Mouse (Mus musculus) left cerebral cortex, adult 11 months (tissue): ENCODE results near the gene Bend5.

Experiments
- DNase-seq: peaks from one replicate; pipeline ENCODE4 v3.0.0; 2022; ENCODE audit warnings: low spot score

Gene Bend5

DNA sequence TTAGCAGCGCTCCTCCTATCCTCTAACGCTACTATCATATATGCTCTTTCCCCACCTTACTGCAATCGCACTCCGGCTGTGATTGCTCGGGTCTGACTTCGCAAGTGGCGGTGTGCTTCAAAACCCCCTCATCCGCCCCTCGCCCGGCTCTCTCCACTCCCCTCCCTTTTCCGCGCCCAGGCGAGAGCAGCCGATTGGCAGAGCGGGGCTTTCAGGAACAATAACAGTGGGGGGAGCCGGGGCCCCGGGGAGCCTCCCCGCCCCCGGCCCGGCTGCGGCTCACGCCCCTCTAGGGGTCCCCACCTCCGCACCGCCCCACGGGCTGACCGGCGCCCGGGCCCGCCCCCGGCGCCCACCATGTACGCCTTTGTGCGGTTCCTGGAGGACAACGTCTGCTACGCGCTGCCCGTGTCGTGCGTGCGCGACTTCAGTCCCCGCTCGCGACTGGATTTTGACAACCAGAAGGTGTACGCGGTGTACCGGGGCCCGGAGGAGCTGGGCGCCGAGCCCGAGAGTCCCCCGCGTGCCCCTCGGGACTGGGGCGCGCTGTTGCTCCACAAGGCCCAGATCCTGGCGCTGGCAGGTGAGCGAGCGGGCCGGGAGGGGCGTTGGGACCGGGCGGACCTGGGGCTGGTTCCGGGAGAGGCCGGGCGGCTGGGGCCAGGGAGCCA lies at the start of gene Bend5:
Gene Bend5, plus strand, starts transcription at position 189 of the 671 bp plus-strand sequence.
- DNase-seq: no peak

DNA sequence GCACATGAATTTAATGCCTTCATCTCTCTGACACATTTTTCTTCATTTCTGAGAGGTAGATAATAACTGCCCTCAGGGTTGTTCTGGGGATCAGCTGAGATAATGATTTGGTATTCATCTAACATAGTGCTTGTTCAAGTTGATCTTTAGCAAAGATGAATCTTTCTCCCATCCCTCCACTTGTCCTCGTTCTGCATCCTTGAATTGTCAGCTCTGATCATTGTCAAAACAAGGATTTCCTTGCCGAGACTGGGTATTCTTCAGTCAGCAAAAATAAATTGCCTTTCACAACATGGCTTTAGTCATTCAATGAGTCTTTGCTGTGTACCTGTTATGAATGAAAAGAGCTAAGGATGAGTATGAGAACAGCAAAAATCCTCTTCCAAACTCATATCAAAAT lies 47.0 kb upstream of the Bend5 start:
- DNase-seq: no peak

DNA sequence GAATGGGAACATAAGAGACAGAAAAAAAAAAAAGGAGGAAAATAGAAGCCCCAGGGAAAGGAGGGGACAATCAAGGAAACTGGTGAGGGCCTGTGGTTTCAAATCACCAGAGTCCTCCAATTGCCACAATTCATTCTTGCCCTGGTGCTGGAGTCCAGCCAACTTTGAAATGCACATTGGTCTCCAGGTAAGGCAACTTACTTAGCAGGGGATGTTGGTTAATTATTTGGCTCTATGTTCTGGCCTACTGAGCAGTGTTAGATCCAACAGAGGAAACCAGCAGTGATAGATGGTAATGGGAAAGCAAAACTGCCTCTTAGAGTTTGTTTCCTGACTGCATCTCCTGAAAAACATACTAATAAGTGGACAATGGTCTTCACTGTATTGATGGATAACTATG lies 37.6 kb upstream of the Bend5 start:
- no peak for DNase-seq

DNA sequence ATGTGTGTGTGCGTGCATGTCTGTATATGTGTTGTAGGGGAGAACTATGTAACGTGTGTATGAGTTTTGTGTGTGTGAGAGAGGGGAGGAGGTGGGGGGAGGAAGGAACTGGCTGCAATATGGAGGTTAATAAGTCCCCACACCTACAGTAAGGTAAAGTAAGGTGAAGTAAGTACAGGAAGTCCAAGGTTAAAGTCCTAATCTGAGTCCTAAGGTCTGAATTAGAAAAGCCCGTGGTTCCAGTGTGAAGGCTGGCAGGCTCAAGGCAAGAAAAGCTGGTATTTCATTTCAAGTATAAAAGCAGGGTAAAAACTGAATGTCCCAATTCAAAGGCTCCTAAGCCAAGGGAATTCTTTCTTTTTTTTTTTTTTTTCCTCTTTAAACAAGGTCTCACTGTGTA lies 36.7 kb upstream of the Bend5 start:
- no peak for DNase-seq

DNA sequence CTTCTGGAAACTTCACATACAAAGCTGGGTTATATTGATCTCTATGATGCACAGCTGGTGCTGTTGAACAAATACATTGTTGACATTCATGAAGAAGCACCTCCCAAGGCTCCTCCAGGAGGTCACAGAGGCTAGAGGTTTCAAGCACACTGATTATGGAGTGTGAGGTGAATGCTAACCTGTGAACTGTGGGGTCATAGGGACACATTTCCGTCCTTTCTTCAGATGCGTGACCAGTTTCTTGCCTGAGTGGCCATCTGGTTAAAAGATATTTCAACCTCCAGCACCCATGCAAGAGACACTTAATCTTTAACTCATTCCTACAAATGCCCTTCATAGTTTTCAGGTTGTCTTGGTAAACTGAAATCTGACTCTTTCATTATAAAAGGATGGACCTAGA lies 31.7 kb upstream of the Bend5 start:
- no peak for DNase-seq

DNA sequence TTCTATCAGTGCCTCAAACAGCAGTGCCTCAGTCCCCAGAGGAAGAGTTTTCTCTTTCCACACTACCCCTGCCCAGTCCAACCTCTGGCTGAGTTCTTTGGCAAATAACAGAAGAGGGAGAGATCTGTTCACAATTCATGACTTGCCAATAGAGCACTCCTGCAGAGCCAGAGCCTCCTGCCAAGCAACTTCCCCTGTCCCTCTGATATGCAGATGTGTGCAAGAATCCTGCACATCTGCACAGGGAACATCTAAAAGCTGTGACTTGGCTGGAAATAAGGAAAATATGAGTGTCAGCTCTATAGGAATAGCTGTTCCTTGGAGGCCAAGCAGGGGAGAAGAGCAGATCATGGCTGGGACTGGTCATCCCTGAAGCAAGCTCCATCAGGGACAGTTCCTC lies 24.1 kb upstream of the Bend5 start:
- DNase-seq: no peak

DNA sequence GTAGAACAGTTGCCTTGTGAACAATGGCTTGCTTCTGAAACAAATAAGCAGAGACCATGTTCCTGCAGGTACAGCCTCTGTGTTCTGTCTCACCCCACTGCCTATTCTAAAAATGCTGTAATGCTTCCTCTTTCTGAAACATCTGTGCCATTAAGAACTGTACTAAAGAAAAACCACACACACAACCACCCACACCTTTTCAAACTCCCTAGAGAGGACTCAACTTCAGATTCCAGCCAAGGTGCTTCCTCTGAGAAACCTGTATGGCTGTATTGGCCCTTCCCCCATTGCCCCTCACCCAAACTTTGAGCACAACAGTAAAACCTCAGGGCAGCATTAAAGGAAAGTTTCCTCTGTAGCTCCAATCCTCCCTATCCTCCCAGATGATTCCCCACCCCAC lies 15.0 kb upstream of the Bend5 start:
- no peak for DNase-seq

DNA sequence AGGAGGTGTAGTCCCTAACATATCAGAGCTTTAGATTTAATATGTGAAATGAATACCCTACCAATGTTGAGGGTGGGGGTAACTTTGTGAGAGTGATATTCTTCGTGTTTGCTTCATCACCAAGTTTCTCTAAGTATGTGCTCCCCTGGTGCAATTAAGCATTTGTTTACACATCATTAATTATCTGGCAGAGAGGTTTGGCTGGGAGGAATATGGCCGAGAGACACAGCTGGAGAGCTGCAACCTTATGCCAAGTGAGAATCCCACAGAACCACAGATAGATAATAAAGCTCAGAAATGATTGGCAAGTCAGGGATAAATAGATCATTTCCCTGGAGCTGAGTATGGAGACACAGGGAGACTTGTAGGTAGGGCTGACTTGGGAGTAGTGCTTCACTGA lies 14.1 kb upstream of the Bend5 start:
- no peak for DNase-seq

DNA sequence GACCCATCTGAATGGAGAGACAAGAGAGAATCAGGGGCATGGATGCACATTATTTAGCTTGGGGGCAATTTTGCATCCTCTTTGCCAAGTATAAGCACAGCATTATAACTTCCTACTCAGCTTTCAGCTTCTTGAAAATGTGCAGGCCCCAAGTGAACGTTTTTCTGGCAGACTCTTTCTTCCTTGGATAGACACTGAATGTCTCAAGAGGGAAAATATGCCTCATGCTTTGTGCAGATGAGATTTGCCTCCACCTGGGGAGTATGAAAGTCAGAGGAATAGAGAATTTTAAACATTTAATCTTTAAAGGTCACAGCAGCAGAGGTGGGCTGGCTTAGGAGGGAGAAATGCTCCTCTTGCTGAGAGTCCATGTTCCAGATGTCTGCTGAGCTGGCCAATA lies 11.6 kb upstream of the Bend5 start:
- DNase-seq: no peak

DNA sequence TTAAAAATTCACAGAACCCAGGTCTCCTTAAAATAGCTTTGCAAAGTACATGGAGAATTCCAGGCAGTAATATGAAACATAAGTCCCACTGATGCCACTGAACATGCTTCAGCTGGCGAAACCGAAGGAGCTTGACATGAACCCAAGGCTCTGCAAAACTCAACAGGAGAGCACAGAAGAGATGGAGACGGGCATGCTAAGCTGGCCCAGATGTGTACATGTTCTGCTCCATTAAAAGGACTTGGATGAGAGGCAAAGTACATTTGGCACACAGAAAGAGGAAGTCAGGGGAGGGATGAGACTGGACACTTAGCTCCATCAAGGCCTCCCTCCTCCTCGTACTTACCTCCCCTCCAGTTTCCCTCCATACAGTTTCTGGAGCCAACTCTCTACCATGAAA lies 4.1 kb upstream of the Bend5 start:
- no peak for DNase-seq

DNA sequence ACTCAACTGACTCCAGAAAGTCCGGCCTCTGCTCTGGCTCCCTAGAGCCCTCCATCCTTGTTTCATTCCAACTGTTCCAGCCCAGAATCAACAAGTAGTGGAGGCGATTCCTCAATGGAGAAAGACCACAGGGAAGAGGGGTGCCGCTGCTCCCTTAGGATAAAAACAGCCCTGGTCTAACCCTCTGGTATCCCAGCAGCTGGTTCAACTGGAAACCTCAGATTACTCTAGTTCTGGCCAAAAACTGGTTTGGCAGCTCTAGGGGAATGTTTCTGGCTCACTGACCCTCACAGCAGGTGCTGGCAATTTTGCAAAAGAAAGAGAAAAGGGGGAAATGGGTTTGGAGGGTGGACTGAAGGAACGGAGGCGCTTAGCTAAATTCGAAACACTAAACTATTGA lies 407 bp upstream of the Bend5 start:
- DNase-seq: no peak

DNA sequence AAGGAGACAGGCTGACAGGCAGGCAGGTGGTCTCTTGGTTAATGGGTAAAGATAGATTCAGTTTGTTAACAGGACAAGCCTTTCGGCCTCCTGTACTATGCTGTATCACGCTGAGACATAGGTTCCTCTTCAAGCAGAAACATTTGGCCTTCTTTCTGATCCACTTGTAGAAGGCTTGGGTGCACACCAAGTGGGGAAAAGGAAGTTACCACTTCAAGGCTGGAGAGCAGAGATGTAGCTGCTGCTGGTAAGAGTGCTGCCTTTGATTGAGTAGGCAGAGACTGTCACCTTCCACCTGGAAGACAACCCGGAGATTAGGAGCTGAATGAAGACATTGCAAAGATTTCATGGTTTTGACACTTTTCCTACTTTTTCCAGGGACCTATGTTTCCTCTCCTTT lies 1.3 kb downstream of the Bend5 start:
- no peak for DNase-seq

DNA sequence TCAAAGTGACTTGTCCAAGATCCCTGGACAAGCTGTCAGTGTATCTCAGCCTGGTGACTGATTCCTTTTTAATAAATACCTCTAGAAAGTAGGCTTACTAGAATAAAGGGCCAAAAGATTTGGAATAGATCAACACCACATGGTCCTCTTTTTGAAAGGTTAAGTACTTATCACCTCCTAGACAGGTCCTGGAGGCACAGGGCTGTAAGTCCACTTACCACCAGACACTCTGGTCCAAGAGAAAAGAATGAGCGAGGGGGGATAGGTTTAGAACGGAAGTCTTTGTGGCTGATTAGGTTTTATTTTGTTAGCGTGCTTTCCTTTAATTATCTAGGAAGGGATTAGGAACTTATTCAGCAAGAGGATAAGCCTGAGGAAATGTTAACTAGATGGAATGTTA lies 1.7 kb downstream of the Bend5 start:
- no peak for DNase-seq

DNA sequence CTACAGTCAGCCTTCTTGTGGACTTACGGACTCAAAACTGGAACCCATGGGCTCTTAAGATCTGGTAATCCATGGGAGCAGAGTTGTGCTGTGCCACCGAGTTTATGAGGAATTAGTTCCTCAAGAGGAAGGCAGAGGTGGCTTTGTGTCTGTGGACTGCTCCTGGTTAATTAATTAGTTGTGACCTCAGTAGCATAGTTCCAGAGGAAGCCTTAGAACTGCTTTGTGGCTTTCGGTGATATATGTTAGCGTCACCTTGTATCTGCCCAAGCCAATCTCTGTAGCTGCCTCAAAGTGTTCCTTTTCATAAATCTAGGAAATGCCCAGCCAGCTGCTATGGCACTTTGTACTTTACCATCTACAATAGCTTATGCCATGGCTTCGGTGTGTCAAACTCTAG lies 2.9 kb downstream of the Bend5 start:
- no peak for DNase-seq

DNA sequence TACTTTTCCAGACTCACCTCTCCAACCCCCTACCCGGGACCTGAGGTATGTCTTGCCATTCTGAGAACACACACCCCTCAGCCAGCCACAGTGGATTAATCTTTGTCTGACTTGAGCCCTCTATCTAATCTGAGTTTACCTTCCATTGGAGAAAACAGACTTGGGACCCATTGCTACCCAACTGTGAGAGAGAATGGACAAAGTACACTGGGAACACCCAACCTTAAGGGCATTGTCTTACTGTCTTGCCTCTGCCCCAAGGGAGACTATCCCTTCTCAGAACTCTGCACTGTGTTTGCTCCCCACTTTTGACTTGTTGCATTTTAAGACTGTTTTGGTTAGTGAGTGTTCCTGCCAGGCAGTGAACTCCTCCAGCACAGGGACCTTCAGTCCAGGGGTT lies 4.7 kb downstream of the Bend5 start:
- DNase-seq: no peak

DNA sequence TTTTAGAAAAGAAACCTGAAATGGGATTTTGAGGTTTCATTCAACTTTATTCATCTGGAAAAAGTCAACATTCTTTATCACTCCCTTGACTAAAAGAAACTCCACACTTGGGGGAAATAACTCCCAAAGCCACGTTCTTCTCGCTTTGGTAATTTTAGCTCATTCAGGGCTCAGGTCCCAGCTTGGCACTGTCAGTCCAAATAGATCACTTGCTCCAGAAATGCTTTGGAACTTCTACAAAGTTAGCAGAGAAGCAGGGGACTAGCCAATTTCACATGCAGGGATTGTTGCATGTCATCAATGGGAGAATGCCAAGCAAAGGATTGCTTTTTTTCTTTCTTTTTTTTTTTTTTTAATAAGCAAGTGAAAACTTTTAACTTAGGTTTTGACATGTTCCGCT lies 5.2 kb downstream of the Bend5 start:
- DNase-seq: no peak

DNA sequence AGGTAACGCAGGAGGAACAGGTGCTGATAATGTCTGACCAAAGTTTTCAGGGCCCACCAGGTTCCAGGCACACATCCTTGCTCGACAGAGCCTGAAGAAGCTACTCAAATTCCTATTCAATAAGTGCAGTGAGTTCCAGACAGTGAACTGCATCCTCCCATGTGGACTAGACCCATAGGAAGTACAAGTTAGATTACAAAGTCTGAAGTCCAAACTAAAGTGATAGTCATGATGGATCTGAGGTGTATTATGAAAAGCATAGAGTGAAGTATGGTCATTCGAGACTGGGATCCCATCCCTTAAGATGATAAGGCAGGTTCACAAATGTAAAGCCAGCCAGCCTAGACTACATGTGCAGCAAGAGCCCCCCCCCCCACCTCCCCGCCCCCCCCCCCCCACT lies 6.1 kb downstream of the Bend5 start:
- no peak for DNase-seq

DNA sequence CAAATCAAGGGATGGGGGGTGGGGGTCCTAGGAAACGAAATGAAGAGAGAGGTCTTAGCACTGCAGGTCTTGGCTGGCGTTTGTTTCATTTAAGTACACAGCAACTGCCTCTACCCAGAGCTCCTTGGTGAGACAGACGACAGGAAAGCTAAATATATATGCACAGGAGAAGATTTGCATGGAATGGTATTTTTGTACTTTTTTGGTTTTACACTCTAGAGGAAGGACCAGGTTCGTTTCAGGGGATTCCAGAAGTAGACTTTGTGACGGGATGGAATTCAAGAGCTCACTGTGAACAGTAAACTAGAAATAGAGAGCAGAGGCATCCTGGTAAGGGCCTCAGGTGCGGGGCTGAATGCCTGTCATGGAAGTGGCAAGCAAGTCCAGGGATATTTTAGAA lies 7.0 kb downstream of the Bend5 start:
- DNase-seq: no peak

DNA sequence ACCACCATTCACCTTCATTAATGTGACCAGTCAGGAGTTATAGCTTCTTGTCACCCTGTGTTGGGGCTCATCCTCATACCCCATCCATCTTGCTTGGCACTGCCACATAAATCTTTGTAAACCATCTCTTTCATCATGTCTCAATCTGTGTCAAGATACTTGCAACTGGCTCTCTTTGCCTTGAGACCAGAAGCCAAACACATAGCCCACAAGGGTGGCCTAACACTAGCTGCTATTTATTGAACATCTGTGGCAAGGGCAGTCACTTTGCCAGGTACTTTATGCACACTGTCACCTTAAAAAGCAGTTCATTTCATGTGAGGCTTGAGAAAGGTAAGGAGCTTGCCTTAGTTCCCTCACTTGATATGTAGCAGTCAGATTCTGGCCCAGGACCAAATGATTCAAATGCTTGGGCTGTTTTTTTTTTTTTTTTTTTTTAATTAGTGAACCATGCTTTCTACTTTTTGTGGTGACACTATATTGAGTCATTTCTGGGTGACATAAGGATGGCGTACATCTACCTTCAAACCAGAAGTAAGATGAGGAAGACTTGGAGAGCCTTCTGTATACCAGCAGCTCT lies 9.7 kb downstream of the Bend5 start:
- DNase-seq: no peak

DNA sequence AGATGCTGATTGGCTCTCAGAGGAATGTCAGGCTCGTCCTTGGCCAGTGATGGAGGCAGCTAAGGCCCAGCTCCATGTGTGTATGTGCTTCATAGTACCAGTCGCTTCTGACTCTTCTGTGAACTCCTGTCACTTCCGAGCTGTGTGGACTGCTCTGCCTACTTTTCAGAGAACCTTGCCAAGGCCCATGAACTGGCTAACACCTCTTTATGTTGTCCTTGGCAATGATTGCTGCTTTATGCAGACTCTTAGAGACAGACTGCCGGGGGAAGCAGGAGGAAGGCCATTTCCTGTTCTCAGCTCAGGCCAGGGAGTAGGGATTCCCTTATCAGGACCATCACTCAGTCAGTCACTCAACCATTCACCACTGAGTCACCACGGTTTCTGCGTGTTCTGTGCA lies 10.4 kb downstream of the Bend5 start:
- DNase-seq: no peak

DNA sequence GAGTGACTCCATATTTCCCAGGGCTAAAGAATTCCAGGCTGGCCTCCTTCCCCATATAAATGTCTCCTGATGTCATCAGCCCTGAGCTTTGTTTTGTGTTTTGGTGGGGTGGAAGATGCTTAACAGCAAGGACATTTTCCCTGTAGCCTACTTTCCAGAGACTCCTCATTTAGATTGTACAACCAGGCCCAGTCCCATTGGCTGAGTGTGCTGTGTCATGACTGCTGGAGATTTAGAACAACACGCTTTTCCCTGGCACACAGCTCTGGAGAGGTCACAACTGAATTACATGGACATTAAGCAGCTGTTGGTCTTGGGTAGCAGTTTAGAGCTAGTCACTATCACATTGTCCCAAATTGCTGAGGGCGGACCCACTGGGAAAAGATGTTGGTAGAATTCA lies 16.4 kb downstream of the Bend5 start:
- DNase-seq: no peak

DNA sequence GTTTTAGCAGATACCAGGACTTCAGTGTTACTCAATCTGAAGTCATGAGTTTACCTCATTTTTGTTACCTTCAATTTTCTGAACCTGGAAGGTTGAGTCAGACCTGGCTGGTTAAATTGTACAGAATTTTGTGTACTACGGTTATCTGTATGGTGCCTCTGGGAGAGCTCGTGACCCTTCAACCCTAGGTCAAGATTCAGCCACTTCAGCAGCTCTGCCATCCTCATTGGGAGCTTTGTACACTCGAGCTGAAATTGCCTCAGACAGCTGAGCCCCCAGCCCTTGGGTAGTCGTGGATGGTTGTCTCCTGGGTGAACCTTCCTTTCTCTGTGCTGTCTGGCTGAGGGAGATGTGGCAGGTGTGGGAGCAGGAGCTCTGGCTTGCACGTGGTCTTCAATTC lies 17.2 kb downstream of the Bend5 start:
- no peak for DNase-seq

DNA sequence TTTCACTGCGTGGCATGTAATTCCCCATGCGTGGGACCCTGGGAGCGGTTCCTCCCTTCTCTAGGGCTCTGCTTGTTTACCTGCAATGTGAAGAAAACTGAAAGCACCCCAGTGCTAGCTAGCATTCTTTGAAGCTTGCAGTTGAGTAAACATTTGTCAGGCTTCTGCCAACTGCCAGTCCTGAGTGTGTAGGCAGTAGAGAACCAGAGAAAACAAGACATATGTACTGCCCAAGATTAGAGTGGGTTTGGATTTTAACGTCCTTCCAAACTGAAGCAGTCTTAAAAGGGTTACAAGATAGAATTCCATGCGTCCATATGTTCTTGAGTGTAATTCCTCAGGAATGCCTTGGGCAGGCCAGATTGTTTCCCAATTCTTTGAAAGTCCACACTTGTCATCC lies 17.6 kb downstream of the Bend5 start:
- DNase-seq: no peak

DNA sequence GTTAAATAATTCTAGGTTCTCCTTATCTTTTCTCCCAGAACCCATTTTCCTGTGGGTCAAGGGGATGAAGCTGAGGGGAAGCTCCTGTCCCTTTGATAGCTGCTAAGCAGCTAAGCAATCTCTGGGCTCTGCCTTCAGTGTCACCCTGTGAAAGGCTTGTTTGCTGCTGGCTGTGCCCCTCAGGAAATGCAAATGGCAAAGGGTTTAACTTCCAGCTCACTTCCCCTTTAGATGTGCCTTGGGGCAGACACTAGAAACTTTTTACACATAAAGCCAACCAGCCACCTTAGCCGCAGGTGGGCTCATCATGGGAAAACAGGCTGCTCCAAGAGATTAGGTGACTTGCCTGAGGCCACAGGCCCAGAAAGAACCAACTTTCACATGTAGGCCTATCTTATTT lies 26.9 kb downstream of the Bend5 start:
- no peak for DNase-seq
